Mouse (Mus musculus) limb, embryonic 11.5 days (tissue): ENCODE data around the gene Akap6. TPM values are rescaled to one million over a fixed set of nuclear protein-coding genes. Genes with fewer than 3 reads are reported as not detected.

Experiments used
- ATAC-seq: fragments of 200-750 bp; cut with Nextera tagmentation; 2 replicates; pipeline ENCODE4 v1.8.0; 2017; ENCODE audit warnings: low read depth; ENCODE audit not compliant: insufficient number of reproducible peaks, low FRiP score, low TSS enrichment
- DNase-seq: peaks from one replicate; pipeline ENCODE4 v3.0.0-alpha.2; 2015; ENCODE audit warnings: low spot score
- H3K27ac ChIP-seq: fragments of 300-500 bp; sonication (generic); replicated peaks from 2 replicates; pipeline ENCODE4 v1.5.1; 2014; ENCODE audit warnings: low read depth, mild to moderate bottlenecking, low read length
- H3K27me3 ChIP-seq: fragments of 300-500 bp; sonication (generic); 2 replicates; pipeline ENCODE4 v1.6.1; 2014; ENCODE audit warnings: mild to moderate bottlenecking, low read length, mixed read lengths; ENCODE audit not compliant: control insufficient read depth, insufficient read depth
- H3K36me3 ChIP-seq: fragments of 300-500 bp; sonication (generic); 2 replicates; pipeline ENCODE4 v1.6.1; 2014; ENCODE audit warnings: mild to moderate bottlenecking, low read length, moderate library complexity, mixed read lengths; ENCODE audit not compliant: control insufficient read depth, insufficient read depth
- H3K4me1 ChIP-seq: fragments of 300-500 bp; sonication (generic); 2 replicates; pipeline ENCODE4 v1.6.1; 2014; ENCODE audit warnings: low read length, mixed read lengths; ENCODE audit not compliant: control insufficient read depth, insufficient read depth
- H3K4me2 ChIP-seq: fragments of 300-500 bp; sonication (generic); 2 replicates; pipeline ENCODE4 v1.6.1; 2014; ENCODE audit warnings: low read depth, mild to moderate bottlenecking, moderate library complexity; ENCODE audit not compliant: severe bottlenecking
- H3K4me3 ChIP-seq: fragments of 300-500 bp; sonication (generic); 2 replicates; pipeline ENCODE4 v1.5.1; 2014; ENCODE audit warnings: low read depth, low read length
- H3K9ac ChIP-seq: fragments of 300-500 bp; sonication (generic); 2 replicates; pipeline ENCODE4 v1.6.1; 2014; ENCODE audit warnings: mild to moderate bottlenecking, low read length
- H3K9me3 ChIP-seq: fragments of 300-500 bp; sonication (generic); 2 replicates; pipeline ENCODE4 v1.6.1; 2016; ENCODE audit warnings: low read length; ENCODE audit not compliant: control insufficient read depth
- WGBS: fragments of 180-500 bp; shearing (Covaris S2); extraction: QIAGEN DNeasy Blood & Tissue Kit; methylation state at CpG from one replicate; pipeline ENCODE4 v1.1.7; 2014; 5-methylcytosine and 5-hydroxymethylcytosine counted together
- polyA plus RNA-seq: library from polyadenylated mRNA; unstranded; fragments of >200 nt; fragmentation: Nextera tagmentation; extraction: Ambion mirVana; gene quantifications from 2 replicates; pipeline ENCODE4 v1.2.1, GENCODE M21; 2014

The Akap6 gene
- polyA plus RNA-seq, 1 experiment from 2014 or later = 0.29 TPM

DNA sequence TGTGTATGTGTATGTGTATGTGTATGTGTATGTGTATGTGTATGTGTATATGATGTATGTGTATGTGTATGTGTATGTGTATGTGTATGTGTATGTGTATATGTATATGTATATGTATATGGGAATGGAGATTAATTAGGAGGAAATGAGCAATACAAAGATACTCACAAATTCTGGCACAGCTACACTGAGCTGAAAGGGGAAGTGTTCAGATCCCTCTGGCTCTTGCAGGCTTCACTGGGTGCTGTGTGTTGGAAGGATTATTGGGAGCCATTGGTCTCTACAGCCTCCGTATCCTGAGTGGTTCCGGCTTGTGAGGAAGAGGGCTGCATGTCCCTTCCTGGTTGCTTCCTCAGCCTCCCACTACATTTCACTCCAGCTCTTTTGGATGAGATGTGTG, 10.5 kb upstream of the Akap6 start:
- ATAC-seq (no peak), DNase-seq (no peak)
- no peak overlapping the region for H3K4me3 ChIP-seq
- 100% methylated on average over 2 of the region's 2 CpGs for WGBS
- no peak overlapping the region for H3K9ac ChIP-seq
- no peak overlapping the region for H3K27ac ChIP-seq
- no peaks in the 10 kb centered on the region for H3K4me1 ChIP-seq
- no peaks in the 10 kb centered on the region for H3K9me3 ChIP-seq
- no peaks in the 10 kb centered on the region for H3K27me3 ChIP-seq
- no peak overlapping the region for H3K4me2 ChIP-seq
- no peaks in the 10 kb centered on the region for H3K36me3 ChIP-seq

- no peaks in the 10 kb centered on the region for H3K36me3 ChIP-seq
- H3K4me1 ChIP-seq = no peaks in the 10 kb centered on the region
- H3K9ac ChIP-seq = no peak overlapping the region
- no peak overlapping the region for H3K4me2 ChIP-seq
- ATAC-seq (no peak), DNase-seq (no peak)
- H3K27me3 ChIP-seq = no peaks in the 10 kb centered on the region
- no peaks in the 10 kb centered on the region for H3K9me3 ChIP-seq
- no peak overlapping the region for H3K4me3 ChIP-seq
- no peak overlapping the region for H3K27ac ChIP-seq
- 79% methylated on average over 1 of the region's 1 CpGs for WGBS
Measured at GRCm38 (mm10) chr12:52691552-52691951, 7.6 kb upstream of the Akap6 start.

- WGBS = 53% methylated on average over 10 of the region's 10 CpGs
- no peak for DNase-seq
- Histone ChIP-seq H3K4me1 (no peaks in the 10 kb centered on the region), H3K4me2 (no peak overlapping the region), H3K27ac (no peak overlapping the region), H3K9ac (no peak overlapping the region), H3K4me3 (no peak overlapping the region), H3K9me3 (no peaks in the 10 kb centered on the region), H3K36me3 (no peaks in the 10 kb centered on the region), H3K27me3 (no peaks in the 10 kb centered on the region)
- no peak for ATAC-seq
Measured at GRCm38 (mm10) chr12:52692290-52692974, 6.8 kb upstream of the Akap6 start.

DNA sequence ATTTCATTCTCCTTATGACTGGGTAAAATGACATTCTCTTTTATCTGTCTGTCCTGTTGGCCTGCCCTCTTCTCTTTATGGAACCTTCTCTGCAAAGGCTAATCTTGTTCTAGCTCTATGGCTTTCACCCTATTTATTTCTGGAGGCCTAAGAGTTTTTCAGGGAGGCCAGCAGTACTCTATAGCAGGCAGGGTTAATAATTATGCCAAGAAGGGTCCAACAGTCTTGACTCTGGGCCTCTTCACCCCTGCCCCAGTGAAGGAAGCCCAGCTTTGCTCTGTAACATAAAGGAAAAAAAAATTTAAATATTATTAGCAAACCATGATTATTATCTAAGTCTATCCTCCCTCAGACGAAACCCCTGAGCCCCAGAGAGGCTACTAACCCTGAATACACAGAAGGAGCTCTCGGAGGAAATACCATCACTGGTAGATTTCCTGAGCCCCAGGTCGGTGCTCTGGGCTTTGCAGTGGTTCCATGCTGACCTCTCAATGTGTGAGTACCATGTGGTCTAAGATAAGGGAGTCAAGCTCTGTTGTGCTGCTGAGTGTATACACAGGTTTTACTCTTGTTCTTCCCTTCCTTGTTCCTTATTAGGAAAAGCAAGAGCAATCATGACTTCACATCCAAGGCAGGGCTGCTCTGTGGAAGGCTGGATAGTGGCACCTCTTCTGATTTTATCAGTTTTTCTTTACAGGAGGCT, 1.6 kb upstream of the Akap6 start:
- ATAC-seq = no peak
- Histone ChIP-seq H3K27ac (no peak overlapping the region), H3K4me3 (no peak overlapping the region), H3K27me3 (no peaks in the 10 kb centered on the region), H3K36me3 (no peaks in the 10 kb centered on the region), H3K9ac (no peak overlapping the region), H3K4me2 (no peak overlapping the region), H3K4me1 (peaks cover 13% of the 10 kb centered on the region), H3K9me3 (no peaks in the 10 kb centered on the region)
- no peak for DNase-seq
- 77% methylated on average over 3 of the region's 3 CpGs for whole genome bisulfite sequencing

GRCm38 (mm10) chr12:52698276-52698930, 780 bp upstream of the Akap6 start:
- no peaks in the 10 kb centered on the region for H3K27me3 ChIP-seq
- ATAC-seq (no peak), DNase-seq (no peak)
- H3K27ac ChIP-seq = no peak overlapping the region
- no peaks in the 10 kb centered on the region for H3K36me3 ChIP-seq
- H3K4me3 ChIP-seq = no peak overlapping the region
- WGBS = 42% methylated on average over 5 of the region's 5 CpGs
- no peaks in the 10 kb centered on the region for H3K9me3 ChIP-seq
- H3K4me1 ChIP-seq = peaks cover 13% of the 10 kb centered on the region
- no peak overlapping the region for H3K9ac ChIP-seq
- no peak overlapping the region for H3K4me2 ChIP-seq

- H3K9ac ChIP-seq = no peak overlapping the region
- H3K36me3 ChIP-seq = no peaks in the 10 kb centered on the region
- no peaks in the 10 kb centered on the region for H3K27me3 ChIP-seq
- ATAC-seq (no peak), DNase-seq (peak; percentile 45)
- H3K4me2 ChIP-seq = peak overlapping the region; percentile 37; the same call in 1 of the 2 replicates
- WGBS = 28% methylated on average over 15 of the region's 15 CpGs
- peaks cover 13% of the 10 kb centered on the region for H3K4me1 ChIP-seq
- H3K4me3 ChIP-seq = no peak overlapping the region
- no peak overlapping the region for H3K27ac ChIP-seq
- H3K9me3 ChIP-seq = no peaks in the 10 kb centered on the region
Measured at GRCm38 (mm10) chr12:52699961-52700696, 946 bp downstream of the Akap6 start.

DNA sequence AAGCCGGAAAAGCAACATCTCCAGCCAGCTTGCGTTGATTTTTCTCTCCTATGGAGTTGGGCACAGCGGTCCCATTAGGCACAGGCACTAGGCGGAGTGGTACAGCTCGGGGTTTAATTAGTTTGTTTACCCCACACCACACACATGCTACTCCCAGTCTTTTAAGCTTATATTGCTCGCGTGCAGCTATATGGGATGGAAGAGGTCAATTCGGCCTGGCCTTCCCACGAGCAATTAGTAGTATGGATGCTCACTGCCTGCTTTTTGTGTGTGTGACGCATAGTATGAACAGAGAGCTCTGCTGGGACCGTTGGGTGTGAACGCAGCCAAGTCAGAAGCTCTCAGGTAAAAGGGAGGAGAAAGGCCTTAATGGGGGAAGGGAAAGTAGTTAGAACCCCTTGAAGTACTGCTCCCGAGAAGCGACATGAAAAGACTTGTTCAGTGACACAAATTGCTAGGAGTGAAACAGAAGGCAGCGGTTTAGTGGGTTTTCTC, 1.6 kb downstream of the Akap6 start:
- ATAC-seq = no peak
- Histone ChIP-seq H3K4me3 (no peak overlapping the region), H3K9ac (peak overlapping the region; percentile 40; the same call in 1 of the 2 replicates), H3K9me3 (no peaks in the 10 kb centered on the region), H3K4me2 (peak overlapping the region; percentile 37; the same call in 1 of the 2 replicates), H3K27me3 (no peaks in the 10 kb centered on the region), H3K4me1 (peaks cover 13% of the 10 kb centered on the region), H3K36me3 (no peaks in the 10 kb centered on the region), H3K27ac (peak overlapping the region; percentile 55)
- peak; percentile 55 for DNase-seq
- WGBS = 16% methylated on average over 15 of the region's 15 CpGs

DNA sequence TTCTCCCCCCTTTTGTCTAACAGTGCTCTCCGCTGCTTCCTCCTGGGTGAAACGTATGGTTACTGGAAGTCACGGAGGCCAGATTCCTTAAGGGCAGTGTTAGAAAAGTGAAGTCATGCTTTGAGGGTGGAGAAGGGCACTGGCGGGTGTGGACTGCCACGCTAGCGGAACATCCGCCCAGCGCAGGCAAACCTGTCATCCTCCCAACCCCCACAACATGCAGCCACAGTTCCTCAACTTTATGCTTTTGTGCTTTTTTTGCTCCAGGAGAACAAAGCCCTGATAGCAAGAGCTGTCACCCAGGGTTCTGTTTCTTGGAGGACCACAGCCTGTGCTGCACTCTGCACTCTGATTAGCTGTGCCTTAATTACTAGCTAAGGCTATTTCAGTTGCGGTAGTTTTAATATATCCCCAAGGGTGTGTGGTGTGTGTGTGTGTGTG, 2.0 kb downstream of the Akap6 start:
- WGBS = 17% methylated on average over 9 of the region's 9 CpGs
- ATAC-seq = no peak

More for the DNA sequence above, 2.0 kb downstream of the Akap6 start:
- peak overlapping the region; percentile 37; the same call in 1 of the 2 replicates for H3K4me2 ChIP-seq
- no peak overlapping the region for H3K4me3 ChIP-seq
- H3K27ac ChIP-seq = peak overlapping the region; percentile 55
- DNase-seq = no peak
- H3K9me3 ChIP-seq = no peaks in the 10 kb centered on the region
- peaks cover 13% of the 10 kb centered on the region for H3K4me1 ChIP-seq
- H3K9ac ChIP-seq = peak overlapping the region; percentile 40; the same call in 1 of the 2 replicates
- H3K36me3 ChIP-seq = no peaks in the 10 kb centered on the region
- H3K27me3 ChIP-seq = no peaks in the 10 kb centered on the region
